Mouse (Mus musculus): ENCODE data around the gene Aen. TPM values are rescaled to one million over a fixed set of nuclear protein-coding genes. Genes with fewer than 3 reads are reported as not detected.
A peak's percentile ranks its signal among the peaks of the same experiment; 100 is the strongest.

The Aen gene
- total and polyA plus RNA-seq, 2 experiments from 2014 or later, result 40.3 to 48.5 TPM

DNA sequence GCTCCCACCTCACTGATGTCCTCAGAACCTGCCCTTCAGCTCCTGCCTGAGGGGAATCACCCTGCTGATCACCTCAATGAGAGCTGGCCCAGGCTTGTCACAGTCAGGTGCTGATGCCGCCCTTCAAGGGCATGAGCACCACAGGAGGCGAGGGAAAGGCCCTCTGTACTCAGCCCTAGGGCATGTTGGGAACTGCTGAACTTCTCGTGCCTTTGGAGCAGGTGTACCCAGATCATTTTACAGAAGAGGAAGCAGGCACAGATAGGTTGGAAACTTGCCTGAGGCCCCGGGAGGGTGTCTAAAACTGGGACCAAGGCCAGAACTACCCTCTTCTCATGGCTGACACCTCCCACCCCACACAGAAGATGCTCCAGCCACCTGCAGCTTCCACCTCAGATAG, 23.0 kb downstream of the Aen start:
- 68% methylated on average over 4 of the region's 4 CpGs for WGBS
- no peaks in the 10 kb centered on the region for H3K27me3 ChIP-seq (ENCODE audit: insufficient read depth, low read length)
- H3K36me3 ChIP-seq (ENCODE audit: insufficient read depth, low read length), result no peaks in the 10 kb centered on the region
- no peaks in the 10 kb centered on the region for H3K9me3 ChIP-seq (ENCODE audit: low read length)
- no peak overlapping the region for H3K9ac ChIP-seq (replicated peaks; ENCODE audit: low read length, poor library complexity, severe bottlenecking)
- TF ChIP-seq CTCF (IDR thresholded peaks at IDR 0.05), result no peak
- no peaks in the 10 kb centered on the region for H3K4me1 ChIP-seq (ENCODE audit: insufficient read depth, low read length)
- DNase-seq (ENCODE audit: low spot score) (no peak), ATAC-seq (ENCODE audit: low FRiP score) (no peak)
- H3K4me2 ChIP-seq (ENCODE audit: low read depth, low read length, poor library complexity, severe bottlenecking), result no peak overlapping the region
- H3K4me3 ChIP-seq (ENCODE audit: low read depth, low read length), result no peak overlapping the region
- H3K27ac ChIP-seq (ENCODE audit: low read depth, low read length), result no peak overlapping the region

- no peak for ATAC-seq (ENCODE audit: low FRiP score)
- Histone ChIP-seq H3K4me3 (ENCODE audit: low read depth, low read length) (no peak overlapping the region), H3K27me3 (ENCODE audit: insufficient read depth, low read length) (no peaks in the 10 kb centered on the region), H3K27ac (ENCODE audit: low read depth, low read length) (no peak overlapping the region), H3K36me3 (ENCODE audit: insufficient read depth, low read length) (no peaks in the 10 kb centered on the region), H3K4me1 (ENCODE audit: insufficient read depth, low read length) (no peaks in the 10 kb centered on the region), H3K4me2 (ENCODE audit: low read depth, low read length, poor library complexity, severe bottlenecking) (no peak overlapping the region), H3K9ac (replicated peaks; ENCODE audit: low read length, poor library complexity, severe bottlenecking) (no peak overlapping the region), H3K9me3 (ENCODE audit: low read length) (no peaks in the 10 kb centered on the region)
- no peak for TF ChIP-seq CTCF (IDR thresholded peaks at IDR 0.05)
- WGBS, result 78% methylated on average over 7 of the region's 7 CpGs
- no peak for DNase-seq (ENCODE audit: low spot score)
Measured at GRCm38 (mm10) chr7:78922506-78922905, 26.9 kb downstream of the Aen start.

DNA sequence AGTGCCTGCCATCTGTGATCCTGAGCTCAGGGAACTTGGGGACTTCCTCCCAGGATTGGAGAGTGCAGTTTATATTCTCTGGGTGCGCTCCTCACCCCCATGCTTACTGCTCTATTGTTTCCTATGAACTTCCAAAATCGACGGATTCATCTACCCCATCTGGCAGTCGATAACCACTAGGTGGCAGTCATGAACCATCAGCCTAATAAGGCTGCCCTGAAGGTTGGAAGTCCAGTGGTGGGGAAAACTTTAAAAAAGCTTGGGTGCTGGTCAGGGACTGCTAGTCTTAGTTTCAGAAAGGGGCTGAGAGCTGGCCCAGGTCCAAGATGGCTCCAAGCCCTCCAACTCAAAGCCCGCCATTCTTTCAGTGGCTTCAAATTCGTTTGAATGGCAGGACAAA, 28.6 kb downstream of the Aen start:
- Histone ChIP-seq H3K36me3 (ENCODE audit: insufficient read depth, low read length) (no peaks in the 10 kb centered on the region), H3K4me1 (ENCODE audit: insufficient read depth, low read length) (no peaks in the 10 kb centered on the region), H3K27ac (ENCODE audit: low read depth, low read length) (no peak overlapping the region), H3K4me2 (ENCODE audit: low read depth, low read length, poor library complexity, severe bottlenecking) (no peak overlapping the region), H3K9me3 (ENCODE audit: low read length) (no peaks in the 10 kb centered on the region), H3K9ac (replicated peaks; ENCODE audit: low read length, poor library complexity, severe bottlenecking) (no peak overlapping the region), H3K4me3 (ENCODE audit: low read depth, low read length) (no peak overlapping the region), H3K27me3 (ENCODE audit: insufficient read depth, low read length) (no peaks in the 10 kb centered on the region)
- ATAC-seq (ENCODE audit: low FRiP score), result 0 out of 2 replicates have a peak, but pooled peaks have one; percentile 25
- WGBS, result 8% methylated on average over 6 of the region's 6 CpGs
- DNase-seq (ENCODE audit: low spot score), result peak; percentile 89
- peak; percentile 97 for TF ChIP-seq CTCF (IDR thresholded peaks at IDR 0.05)

GRCm38 (mm10) chr7:78924796-78925195, 29.1 kb downstream of the Aen start:
- Histone ChIP-seq H3K27ac (ENCODE audit: low read depth, low read length) (no peak overlapping the region), H3K9me3 (ENCODE audit: low read length) (no peaks in the 10 kb centered on the region), H3K4me2 (ENCODE audit: low read depth, low read length, poor library complexity, severe bottlenecking) (no peak overlapping the region), H3K4me3 (ENCODE audit: low read depth, low read length) (no peak overlapping the region), H3K4me1 (ENCODE audit: insufficient read depth, low read length) (no peaks in the 10 kb centered on the region), H3K9ac (replicated peaks; ENCODE audit: low read length, poor library complexity, severe bottlenecking) (no peak overlapping the region), H3K27me3 (ENCODE audit: insufficient read depth, low read length) (no peaks in the 10 kb centered on the region), H3K36me3 (ENCODE audit: insufficient read depth, low read length) (no peaks in the 10 kb centered on the region)
- DNase-seq (ENCODE audit: low spot score) (no peak), ATAC-seq (ENCODE audit: low FRiP score) (no peak)
- 59% methylated on average over 7 of the region's 7 CpGs for WGBS
- no peak for TF ChIP-seq CTCF (IDR thresholded peaks at IDR 0.05)

GRCm38 (mm10) chr7:78925680-78926079, 30.0 kb downstream of the Aen start:
- Histone ChIP-seq H3K9ac (replicated peaks; ENCODE audit: low read length, poor library complexity, severe bottlenecking) (no peak overlapping the region), H3K36me3 (ENCODE audit: insufficient read depth, low read length) (no peaks in the 10 kb centered on the region), H3K27ac (ENCODE audit: low read depth, low read length) (no peak overlapping the region), H3K27me3 (ENCODE audit: insufficient read depth, low read length) (no peaks in the 10 kb centered on the region), H3K4me1 (ENCODE audit: insufficient read depth, low read length) (no peaks in the 10 kb centered on the region), H3K4me2 (ENCODE audit: low read depth, low read length, poor library complexity, severe bottlenecking) (no peak overlapping the region), H3K4me3 (ENCODE audit: low read depth, low read length) (no peak overlapping the region), H3K9me3 (ENCODE audit: low read length) (no peaks in the 10 kb centered on the region)
- no peak for DNase-seq (ENCODE audit: low spot score)
- no peak for ATAC-seq (ENCODE audit: low FRiP score)
- no peak for TF ChIP-seq CTCF (IDR thresholded peaks at IDR 0.05)
- WGBS, result 80% methylated on average over 7 of the region's 7 CpGs

- Histone ChIP-seq H3K9ac (replicated peaks; ENCODE audit: low read length, poor library complexity, severe bottlenecking) (no peak overlapping the region), H3K4me2 (ENCODE audit: low read depth, low read length, poor library complexity, severe bottlenecking) (no peak overlapping the region), H3K9me3 (ENCODE audit: low read length) (no peaks in the 10 kb centered on the region), H3K4me3 (ENCODE audit: low read depth, low read length) (no peak overlapping the region), H3K27ac (ENCODE audit: low read depth, low read length) (no peak overlapping the region), H3K27me3 (ENCODE audit: insufficient read depth, low read length) (no peaks in the 10 kb centered on the region), H3K36me3 (ENCODE audit: insufficient read depth, low read length) (no peaks in the 10 kb centered on the region), H3K4me1 (ENCODE audit: insufficient read depth, low read length) (no peaks in the 10 kb centered on the region)
- no peak for ATAC-seq (ENCODE audit: low FRiP score)
- no peak for TF ChIP-seq CTCF (IDR thresholded peaks at IDR 0.05)
- DNase-seq (ENCODE audit: low spot score), result peak; percentile 57
- WGBS, result 77% methylated on average over 9 of the region's 9 CpGs
Measured at GRCm38 (mm10) chr7:78926156-78926555, 30.5 kb downstream of the Aen start.
